Mouse (Mus musculus) yolk sac, embryonic 10.5 days (tissue): Measurements from ENCODE around the gene Gm49342.
"Not testable (repeated sequence)": the region's sequence is repeated elsewhere in the genome, so short reads cannot be mapped to it uniquely, and the experiment has no call there.

Experiments used
- DNase-seq: peaks from one replicate; pipeline ENCODE4 v3.0.0-alpha.2; 2017; ENCODE audit warnings: low spot score

Gene Gm49342

DNA sequence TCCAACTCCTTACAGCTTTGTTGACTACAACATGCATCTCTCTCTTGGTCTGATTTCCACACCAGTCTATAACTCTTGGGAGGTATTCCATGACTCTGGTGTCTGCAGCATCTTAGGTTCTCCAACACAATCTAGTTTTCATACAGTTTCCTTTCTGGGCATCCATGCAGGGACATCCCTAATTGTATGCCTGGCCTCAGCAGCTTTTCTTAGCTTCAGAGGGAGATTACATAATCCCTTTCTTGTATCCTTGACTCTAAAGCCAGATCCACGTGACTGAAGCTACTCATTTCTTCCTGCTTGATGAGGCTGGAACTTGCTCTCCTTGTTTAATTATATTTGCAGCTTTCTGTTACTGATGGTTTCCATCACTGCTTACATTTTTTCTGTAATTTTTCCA, 7.7 kb upstream of the Gm49342 start:
- DNase-seq: no peak

- no peak for DNase-seq
These were observed 6.0 kb upstream of the Gm49342 start for GRCm38 (mm10) chr14:50938119-50938908.

DNA sequence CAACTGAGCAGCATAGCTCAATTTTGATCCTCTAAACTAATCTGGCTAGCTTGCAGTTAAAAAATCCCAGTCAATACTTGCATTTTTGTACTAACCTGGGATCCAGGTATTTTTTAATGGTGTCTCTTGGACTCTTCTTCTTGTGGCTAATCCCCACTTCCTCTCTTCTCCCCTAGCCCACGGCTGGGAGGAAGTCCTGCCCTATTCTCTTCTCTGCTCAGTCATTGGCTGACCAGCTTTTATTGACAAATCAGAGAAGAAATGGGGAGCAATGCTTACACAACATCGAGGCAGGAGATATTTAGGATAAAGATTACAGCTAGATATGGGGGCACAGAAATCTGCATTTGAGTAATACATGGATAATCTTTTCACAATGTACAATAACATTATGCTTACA, 5.4 kb upstream of the Gm49342 start:
- DNase-seq: no peak

GRCm38 (mm10) chr14:50944668-50945033, 334 bp downstream of the Gm49342 start:
- DNase-seq: not testable (repeated sequence)

GRCm38 (mm10) chr14:50945081-50945480, 764 bp downstream of the Gm49342 start:
- DNase-seq: not testable (repeated sequence)

- peak; percentile 58 for DNase-seq
These were observed 1.2 kb downstream of the Gm49342 start for GRCm38 (mm10) chr14:50945526-50945925.

DNA sequence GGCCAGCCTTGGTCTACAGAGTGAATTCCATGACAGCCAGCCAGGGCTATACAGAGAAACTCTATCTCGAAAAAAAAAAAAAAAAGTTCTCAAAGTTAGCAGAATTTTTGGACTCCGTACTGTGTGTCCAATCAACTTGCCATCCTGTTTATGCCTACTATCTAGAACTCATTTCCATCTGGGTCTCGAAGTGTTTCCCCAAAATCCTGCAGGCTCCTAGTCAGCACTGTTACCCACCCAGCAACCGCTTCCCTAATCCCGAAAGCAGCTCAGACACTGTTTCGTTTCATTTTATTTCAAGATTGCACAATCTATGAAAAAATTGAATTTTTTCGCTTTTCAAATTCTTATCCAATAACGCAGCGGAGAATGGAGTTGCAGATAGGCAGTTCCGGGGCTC, 11.2 kb downstream of the Gm49342 start:
- DNase-seq: no peak

DNA sequence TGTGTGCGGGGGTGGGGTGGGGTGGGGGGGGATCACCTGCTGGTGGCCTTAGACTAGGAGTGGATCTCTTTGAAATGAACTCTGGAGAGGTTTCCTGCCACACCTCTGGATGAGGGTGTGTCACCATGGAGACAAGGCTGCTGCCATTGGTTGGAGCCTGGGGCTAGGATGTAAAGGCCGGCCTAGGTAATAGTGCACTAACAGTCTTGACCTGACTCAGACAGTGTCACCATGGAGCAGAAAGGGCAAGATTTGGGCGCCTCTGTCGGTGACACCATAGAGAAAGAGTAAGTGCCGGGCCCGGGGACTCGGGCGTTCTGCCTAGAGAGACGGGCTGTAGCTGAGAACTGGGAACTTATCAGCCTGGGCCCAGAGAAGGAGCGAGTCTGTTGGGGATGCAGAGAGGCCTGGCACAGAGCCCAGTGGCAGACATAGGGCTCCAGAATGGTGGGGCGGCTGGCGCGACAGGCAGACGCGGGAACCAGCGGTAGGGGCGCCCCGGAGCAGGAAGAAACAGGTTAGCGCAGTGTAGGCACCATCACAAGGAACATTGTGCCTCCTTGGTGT, 11.7 kb downstream of the Gm49342 start, which contains the start of gene Pnp2:
TSS of gene Pnp2 (plus strand) at position 51 of the 567 bp plus-strand sequence.
- not testable (repeated sequence) for DNase-seq

- not testable (repeated sequence) for DNase-seq
These were observed 12.4 kb downstream of the Gm49342 start for GRCm38 (mm10) chr14:50956724-50957123.

DNA sequence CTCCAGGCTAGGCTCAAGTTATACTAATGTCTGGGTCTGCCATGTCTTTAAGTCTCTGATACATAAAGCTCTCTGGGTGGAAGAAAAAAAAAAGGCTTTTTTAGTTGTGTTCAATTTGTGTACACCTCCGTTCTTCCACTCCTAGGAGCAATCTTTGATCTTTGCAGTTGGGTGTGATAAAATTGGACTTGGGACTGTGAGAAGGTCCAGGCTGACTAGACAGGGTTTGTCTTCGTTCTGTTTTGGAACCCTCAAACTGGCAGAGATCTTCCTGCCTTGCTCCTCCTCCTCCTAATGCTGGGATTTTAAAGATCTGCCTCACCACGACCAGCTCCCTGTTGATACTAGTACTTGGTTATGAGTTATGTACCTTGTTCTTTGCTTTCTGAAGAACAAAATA, 12.8 kb downstream of the Gm49342 start:
- DNase-seq: peak; percentile 59

DNA sequence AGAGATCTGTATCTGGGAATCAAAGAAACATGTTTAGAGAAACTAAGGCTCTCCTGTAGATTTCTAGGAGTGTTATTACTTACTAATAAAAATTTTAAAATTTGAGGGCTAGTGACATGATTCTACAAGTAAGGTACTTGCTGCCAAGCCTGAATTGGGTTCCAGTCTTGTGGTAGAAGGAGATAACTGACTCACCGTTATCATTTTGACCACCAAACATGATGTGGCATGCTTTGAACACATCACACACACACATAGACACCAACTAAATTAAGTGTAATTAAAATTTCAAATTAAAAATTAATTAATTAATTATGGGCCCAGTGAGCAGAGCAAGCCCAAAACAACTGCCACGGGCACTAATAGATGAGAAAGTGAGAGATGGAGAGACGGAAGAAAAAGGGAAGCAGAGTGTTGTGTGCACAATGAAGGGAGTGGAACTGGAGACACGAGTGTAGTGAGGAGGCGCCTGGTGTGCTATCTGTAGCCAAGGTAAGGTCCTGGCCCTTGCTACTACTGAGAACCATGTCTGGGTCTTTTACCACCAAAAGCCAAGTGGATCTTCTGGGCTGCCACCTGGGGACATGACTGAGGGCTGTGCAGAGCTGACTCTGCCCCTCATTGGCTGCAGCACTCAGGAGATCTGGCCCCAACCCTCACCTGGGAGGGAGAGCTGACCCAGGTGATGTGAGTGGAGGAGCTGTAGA, 14.1 kb downstream of the Gm49342 start:
- DNase-seq: not testable (repeated sequence)

DNA sequence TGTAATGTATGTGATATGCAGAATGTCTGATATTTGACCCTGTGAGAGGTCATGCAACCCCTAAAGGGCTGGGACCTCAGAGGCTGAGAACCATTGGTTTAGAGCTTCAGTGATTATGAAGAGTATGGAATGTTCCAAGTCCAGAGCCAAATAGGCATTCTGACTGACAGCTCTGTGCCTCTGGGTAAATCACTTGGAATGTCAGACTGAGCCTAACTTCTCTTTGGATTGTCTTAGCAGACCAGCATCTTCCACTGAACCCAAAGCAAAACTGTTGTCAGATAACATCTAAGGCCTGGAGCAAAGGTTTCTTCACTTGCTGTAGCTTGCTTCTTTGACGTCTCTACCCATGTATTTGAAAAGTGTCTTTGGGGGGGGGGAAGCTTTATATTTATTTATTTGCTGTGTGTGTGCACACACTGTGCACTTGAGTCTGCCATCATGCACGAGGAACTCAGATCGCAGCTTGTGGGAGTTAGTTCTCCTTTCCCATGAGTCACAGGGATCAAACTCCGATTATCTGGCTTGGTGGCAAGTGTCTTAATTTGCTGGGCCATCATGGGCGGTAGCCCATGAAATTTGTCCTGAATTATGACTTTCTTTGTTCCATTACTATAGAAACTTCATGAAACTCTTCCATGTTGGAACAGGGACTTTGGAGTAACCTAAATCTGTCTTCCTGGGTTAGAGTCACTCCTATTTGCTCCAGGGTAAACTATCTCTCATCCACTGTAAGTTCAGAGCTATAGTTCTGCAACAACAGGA, 24.1 kb downstream of the Gm49342 start:
- no peak for DNase-seq

DNA sequence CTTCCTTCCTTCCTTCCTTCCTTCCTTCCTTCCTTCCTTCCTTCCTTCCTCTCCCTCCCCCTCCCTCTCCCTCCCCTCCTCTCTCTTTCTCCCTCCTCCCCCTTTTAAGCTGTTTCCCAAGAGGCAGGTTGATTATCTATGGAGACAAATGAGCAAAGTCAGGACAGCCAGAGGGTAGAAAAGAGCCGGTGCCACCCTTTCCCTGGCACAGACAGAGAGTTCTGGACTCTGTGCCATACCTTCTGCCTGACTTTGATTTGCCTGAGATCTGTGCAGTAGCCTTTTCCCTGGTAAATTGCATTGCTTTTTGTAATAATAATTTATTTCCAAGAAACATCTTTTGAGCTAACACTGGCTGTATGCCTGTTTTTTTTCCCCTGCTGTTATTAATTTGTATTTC, 24.7 kb downstream of the Gm49342 start:
- no peak for DNase-seq

DNA sequence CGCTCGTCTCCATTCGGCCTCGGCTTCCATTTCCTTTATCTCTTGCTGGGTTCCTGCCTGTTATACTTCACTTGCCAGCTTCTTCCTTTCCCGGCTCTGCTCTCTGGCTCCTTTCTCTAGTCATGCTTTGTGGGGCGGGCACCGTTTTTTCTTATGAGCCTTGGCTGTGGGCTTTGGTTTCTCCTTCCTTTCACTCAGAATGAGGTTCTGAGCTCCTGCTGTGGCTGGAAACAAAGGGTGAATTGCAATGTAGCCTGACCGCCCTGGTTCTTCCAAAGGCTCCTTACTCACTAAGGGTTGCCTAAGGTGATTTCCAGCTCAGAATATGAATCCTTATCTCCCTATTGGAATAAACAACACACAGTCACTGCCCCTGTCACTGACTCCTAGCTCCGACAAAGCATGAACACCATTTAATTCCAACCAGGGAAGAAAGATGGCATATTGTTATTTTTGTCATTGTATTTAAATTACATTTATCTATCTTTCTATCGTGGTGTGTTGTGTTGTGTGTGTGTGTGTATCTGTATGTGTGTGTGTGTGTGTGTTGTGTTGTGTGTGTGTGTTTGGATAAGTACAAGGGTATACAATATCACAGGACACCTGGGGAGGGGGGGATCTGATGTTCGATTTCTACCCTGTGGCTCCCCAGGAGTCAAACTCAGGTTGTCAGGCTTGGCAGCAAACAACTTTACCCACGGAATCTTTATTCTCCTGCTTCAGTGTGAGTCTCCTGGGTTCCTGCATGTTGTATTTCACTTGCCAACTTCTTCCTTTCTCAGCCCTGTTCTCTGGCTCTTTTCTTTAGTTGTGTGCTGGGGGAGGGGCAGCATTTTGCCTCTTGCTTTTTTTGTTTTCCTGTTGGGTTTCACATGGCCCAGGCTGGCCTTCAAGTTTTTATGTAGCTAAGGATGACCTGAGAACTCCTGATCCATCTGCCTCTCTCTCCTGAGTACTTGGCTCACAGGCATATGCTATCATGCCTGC, 25.5 kb downstream of the Gm49342 start:
- DNase-seq: no peak

DNA sequence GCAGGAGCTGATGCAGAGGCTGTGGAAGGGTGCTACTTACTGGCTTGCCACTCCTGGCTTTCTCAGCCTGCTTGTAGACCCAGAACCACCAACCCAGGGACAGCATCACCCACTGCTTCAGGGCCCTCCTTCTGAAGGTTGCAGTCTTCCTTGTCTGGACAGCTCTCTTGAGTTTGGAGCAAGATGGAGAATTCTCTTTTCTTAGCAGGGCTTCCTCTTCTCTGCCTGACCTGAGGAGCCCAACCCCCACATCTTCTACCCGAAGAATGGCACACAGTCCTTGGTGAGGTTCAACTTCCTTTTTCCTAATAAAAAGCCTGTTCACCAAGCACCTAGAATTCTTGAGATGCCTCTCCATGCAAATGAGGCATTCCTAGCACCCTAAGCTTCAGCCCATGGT, 26.5 kb downstream of the Gm49342 start:
- no peak for DNase-seq

GRCm38 (mm10) chr14:50973054-50973453, 28.7 kb downstream of the Gm49342 start:
- DNase-seq: not testable (repeated sequence)

GRCm38 (mm10) chr14:50973700-50974099, 29.4 kb downstream of the Gm49342 start:
- no peak for DNase-seq

GRCm38 (mm10) chr14:50975001-50975400, 30.7 kb downstream of the Gm49342 start:
- DNase-seq: no peak

- no peak for DNase-seq
These were observed 32.4 kb downstream of the Gm49342 start for GRCm38 (mm10) chr14:50976674-50977073.

GRCm38 (mm10) chr14:50978451-50978850, 34.1 kb downstream of the Gm49342 start:
- DNase-seq: not testable (repeated sequence)

GRCm38 (mm10) chr14:50979631-50980030, 35.3 kb downstream of the Gm49342 start:
- DNase-seq: no peak
